Mouse (Mus musculus) midbrain, embryonic 15.5 days (tissue): ENCODE data around the gene Ehmt1. TPM values are rescaled to one million over a fixed set of nuclear protein-coding genes. Genes with fewer than 3 reads are reported as not detected.
"Not testable (repeated sequence)": the region's sequence is repeated elsewhere in the genome, so short reads cannot be mapped to it uniquely, and the experiment has no call there.

Source experiments
- ATAC-seq: fragments of 200-750 bp; cut with Nextera tagmentation; replicated peaks from 2 replicates; pipeline ENCODE4 v1.8.0; 2017; ENCODE audit warnings: moderate TSS enrichment
- H3K27ac ChIP-seq: fragments of 300-500 bp; sonication (generic); 2 replicates; pipeline ENCODE4 v1.5.1; 2015; ENCODE audit warnings: mild to moderate bottlenecking, inconsistent platforms
- H3K27me3 ChIP-seq: fragments of 300-500 bp; sonication (generic); replicated peaks from 2 replicates; pipeline ENCODE4 v1.6.1; 2015; ENCODE audit warnings: inconsistent platforms
- H3K36me3 ChIP-seq: fragments of 300-500 bp; sonication (generic); replicated peaks from 2 replicates; pipeline ENCODE4 v1.6.1; 2015; ENCODE audit warnings: inconsistent platforms
- H3K4me1 ChIP-seq: fragments of 300-500 bp; sonication (generic); 2 replicates; pipeline ENCODE4 v1.6.1; 2015; ENCODE audit warnings: inconsistent platforms
- H3K4me2 ChIP-seq: fragments of 300-500 bp; sonication (generic); 2 replicates; pipeline ENCODE4 v1.6.1; 2015; ENCODE audit warnings: inconsistent platforms, mild to moderate bottlenecking, moderate library complexity
- H3K4me3 ChIP-seq: fragments of 300-500 bp; sonication (generic); 2 replicates; pipeline ENCODE4 v1.5.1; 2015; ENCODE audit warnings: mild to moderate bottlenecking, inconsistent platforms
- H3K9ac ChIP-seq: fragments of 300-500 bp; sonication (generic); 2 replicates; pipeline ENCODE4 v1.6.1; 2015; ENCODE audit warnings: mild to moderate bottlenecking, inconsistent platforms
- H3K9me3 ChIP-seq: fragments of 300-500 bp; sonication (generic); 2 replicates; pipeline ENCODE4 v1.6.1; 2016; ENCODE audit warnings: inconsistent platforms
- WGBS: fragments of 180-500 bp; shearing (Covaris S2); methylation state at CpG from one replicate; pipeline ENCODE4 v1.1.7; 2015; ENCODE audit warnings: mixed read lengths; 5-methylcytosine and 5-hydroxymethylcytosine counted together
- polyA plus RNA-seq: library from polyadenylated mRNA; unstranded; fragments of >200 nt; fragmentation: Nextera tagmentation; extraction: Ambion mirVana; gene quantifications from 2 replicates; pipeline ENCODE4 v1.2.1, GENCODE M21; 2015

Gene Ehmt1
- 108 and 117 TPM in 2 replicates for polyA plus RNA-seq

GRCm38 (mm10) chr2:24918930-24919838, at the start of gene Ehmt1:
Ehmt1 (minus strand) TSS chr2:24919614.
- H3K4me3 ChIP-seq, result peak within 1 kb of the TSS; percentile 98
- H3K4me1 ChIP-seq, result peaks cover 21% of the 10 kb centered on the region
- no peaks in the 10 kb centered on the region for H3K27me3 ChIP-seq
- H3K9ac ChIP-seq, result peak within 1 kb of the TSS; percentile 97
- under 1% methylated on average over 102 of the region's 112 CpGs for WGBS
- no peaks in the 10 kb centered on the region for H3K36me3 ChIP-seq
- H3K9me3 ChIP-seq, result no peaks in the 10 kb centered on the region
- peak within 1 kb of the TSS; percentile 98 for H3K27ac ChIP-seq
- H3K4me2 ChIP-seq, result peak within 1 kb of the TSS; percentile 74
- ATAC-seq, result peak; percentile 97

DNA sequence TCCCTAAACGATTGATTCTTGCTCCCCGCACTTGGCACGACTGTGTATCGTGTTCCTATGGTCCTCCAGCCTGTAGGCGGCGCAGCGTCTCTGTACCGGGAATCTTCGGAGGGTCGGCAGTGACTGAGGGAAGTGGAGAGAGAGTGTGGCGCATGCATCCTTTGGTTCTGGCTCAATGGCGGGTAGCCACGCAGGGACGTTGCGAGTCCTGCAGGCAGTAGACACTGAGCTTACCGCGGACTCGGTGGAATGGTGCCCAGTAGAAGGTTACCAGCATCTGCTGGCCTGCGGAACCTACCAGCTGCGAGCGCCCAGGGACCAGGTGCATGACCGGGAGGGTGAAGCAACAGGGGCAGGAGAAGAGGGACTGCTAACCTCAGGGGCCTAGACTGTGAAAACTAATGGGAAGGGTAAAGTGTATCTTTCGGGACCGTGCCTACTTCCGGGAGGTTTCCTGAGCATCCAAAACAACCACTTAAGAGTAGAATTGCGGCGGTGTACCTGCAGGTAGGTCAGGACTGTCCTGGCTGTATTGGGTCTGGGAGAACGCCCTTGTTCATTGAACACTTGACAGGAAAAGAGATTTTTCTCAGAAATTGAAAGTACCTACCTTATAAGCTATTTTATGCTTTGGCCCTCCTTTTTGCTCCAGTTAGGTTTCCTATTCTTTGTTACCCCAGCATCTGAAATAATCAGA, 43.0 kb upstream of the Ehmt1 start, which contains the start of gene Dph7:
Gene Dph7 (plus strand): TSS at position 97 of the 697 bp plus-strand sequence.
- no peaks in the 10 kb centered on the region for H3K9me3 ChIP-seq
- H3K9ac ChIP-seq, result peak within 1 kb of the TSS; percentile 97
- H3K4me1 ChIP-seq, result peaks cover 18% of the 10 kb centered on the region
- peak within 1 kb of the TSS; percentile 96 for H3K4me3 ChIP-seq
- under 1% methylated on average over 28 of the region's 28 CpGs for WGBS
- peak; percentile 93 for ATAC-seq
- peak within 1 kb of the TSS; percentile 76 for H3K27ac ChIP-seq
- peaks cover 27% of the 10 kb centered on the region for H3K36me3 ChIP-seq
- no peaks in the 10 kb centered on the region for H3K27me3 ChIP-seq
- H3K4me2 ChIP-seq, result peak within 1 kb of the TSS; percentile 80

- ATAC-seq, result no peak
- 31% methylated on average over 3 of the region's 3 CpGs for WGBS
- Histone ChIP-seq H3K4me3 (no peak overlapping the region), H3K36me3 (peaks cover 31% of the 10 kb centered on the region), H3K27me3 (no peaks in the 10 kb centered on the region), H3K4me1 (peaks cover 18% of the 10 kb centered on the region), H3K9ac (no peak overlapping the region), H3K4me2 (no peak overlapping the region), H3K27ac (no peak overlapping the region), H3K9me3 (no peaks in the 10 kb centered on the region)
Observed at GRCm38 (mm10) chr2:24960910-24961309, 41.5 kb upstream of the Ehmt1 start.

DNA sequence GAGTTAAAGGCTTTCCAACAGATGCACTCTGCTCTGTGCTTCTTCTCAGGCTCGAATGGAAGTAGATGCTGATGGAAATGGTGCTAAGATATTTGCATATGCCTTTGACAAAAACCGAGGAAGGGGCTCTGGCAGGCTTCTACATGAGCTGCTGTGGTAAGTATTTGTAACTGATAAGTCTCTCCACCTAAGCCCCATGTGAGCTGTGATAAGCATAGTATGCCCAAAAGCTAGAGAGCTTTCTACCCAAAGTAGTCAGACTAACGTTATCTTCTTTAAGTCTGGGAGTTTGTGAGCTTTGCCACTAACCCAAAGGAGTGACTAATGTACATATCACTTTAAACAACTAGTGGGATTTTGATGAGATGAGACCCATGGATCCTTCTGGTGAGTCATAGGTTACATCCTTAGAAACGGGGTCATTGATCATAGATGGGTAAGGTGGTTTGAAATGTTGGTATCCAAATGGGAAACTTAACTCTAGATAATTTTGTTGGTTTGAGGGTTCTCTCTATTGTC, 33.2 kb upstream of the Ehmt1 start:
- no peaks in the 10 kb centered on the region for H3K27me3 ChIP-seq
- H3K4me3 ChIP-seq, result no peak overlapping the region
- 84% methylated on average over 4 of the region's 4 CpGs for WGBS
- no peak overlapping the region for H3K9ac ChIP-seq
- H3K36me3 ChIP-seq, result peaks cover 42% of the 10 kb centered on the region
- no peak overlapping the region for H3K27ac ChIP-seq
- H3K9me3 ChIP-seq, result no peaks in the 10 kb centered on the region
- peaks cover 19% of the 10 kb centered on the region for H3K4me1 ChIP-seq
- no peak overlapping the region for H3K4me2 ChIP-seq
- ATAC-seq, result no peak

- peak overlapping the region; percentile 82 for H3K9ac ChIP-seq
- peak overlapping the region; percentile 71 for H3K4me3 ChIP-seq
- under 1% methylated on average over 31 of the region's 31 CpGs for WGBS
- no peaks in the 10 kb centered on the region for H3K9me3 ChIP-seq
- H3K36me3 ChIP-seq, result peaks cover 27% of the 10 kb centered on the region
- ATAC-seq, result peak; percentile 31
- peak overlapping the region; percentile 72 for H3K27ac ChIP-seq
- no peaks in the 10 kb centered on the region for H3K27me3 ChIP-seq
- peak overlapping the region; percentile 87 for H3K4me2 ChIP-seq
- peaks cover 19% of the 10 kb centered on the region for H3K4me1 ChIP-seq
Observed at GRCm38 (mm10) chr2:24950189-24950535, 30.7 kb upstream of the Ehmt1 start.

- Histone ChIP-seq H3K27me3 (no peaks in the 10 kb centered on the region), H3K9ac (peak within 1 kb of the TSS; percentile 82), H3K9me3 (no peaks in the 10 kb centered on the region), H3K36me3 (peaks cover 22% of the 10 kb centered on the region), H3K27ac (peak within 1 kb of the TSS; percentile 77), H3K4me2 (peak within 1 kb of the TSS; percentile 87), H3K4me1 (peaks cover 19% of the 10 kb centered on the region), H3K4me3 (peak within 1 kb of the TSS; percentile 71)
- peak; percentile 98 for ATAC-seq
- under 1% methylated on average over 101 of the region's 108 CpGs for WGBS
Observed at GRCm38 (mm10) chr2:24949421-24950188, 30.2 kb upstream of the Ehmt1 start, which contains the start of gene Zmynd19. Zmynd19 (plus strand) TSS chr2:24949792.

GRCm38 (mm10) chr2:24944304-24944703, 24.9 kb upstream of the Ehmt1 start:
- H3K4me2 ChIP-seq, H3K27ac ChIP-seq, H3K27me3 ChIP-seq, H3K4me3 ChIP-seq, ATAC-seq, H3K4me1 ChIP-seq, H3K9me3 ChIP-seq, H3K9ac ChIP-seq, H3K36me3 ChIP-seq: not testable (repeated sequence)
- 47% methylated on average over 2 of the region's 2 CpGs for WGBS

- no peaks in the 10 kb centered on the region for H3K9me3 ChIP-seq
- no peaks in the 10 kb centered on the region for H3K4me1 ChIP-seq
- no peak overlapping the region for H3K27ac ChIP-seq
- H3K27me3 ChIP-seq, result no peaks in the 10 kb centered on the region
- no peak overlapping the region for H3K9ac ChIP-seq
- H3K4me3 ChIP-seq, result no peak overlapping the region
- no peak for ATAC-seq
- H3K4me2 ChIP-seq, result no peak overlapping the region
- H3K36me3 ChIP-seq, result no peaks in the 10 kb centered on the region
- WGBS, result 75% methylated on average over 4 of the region's 4 CpGs
Observed at GRCm38 (mm10) chr2:24942092-24942491, 22.7 kb upstream of the Ehmt1 start.

DNA sequence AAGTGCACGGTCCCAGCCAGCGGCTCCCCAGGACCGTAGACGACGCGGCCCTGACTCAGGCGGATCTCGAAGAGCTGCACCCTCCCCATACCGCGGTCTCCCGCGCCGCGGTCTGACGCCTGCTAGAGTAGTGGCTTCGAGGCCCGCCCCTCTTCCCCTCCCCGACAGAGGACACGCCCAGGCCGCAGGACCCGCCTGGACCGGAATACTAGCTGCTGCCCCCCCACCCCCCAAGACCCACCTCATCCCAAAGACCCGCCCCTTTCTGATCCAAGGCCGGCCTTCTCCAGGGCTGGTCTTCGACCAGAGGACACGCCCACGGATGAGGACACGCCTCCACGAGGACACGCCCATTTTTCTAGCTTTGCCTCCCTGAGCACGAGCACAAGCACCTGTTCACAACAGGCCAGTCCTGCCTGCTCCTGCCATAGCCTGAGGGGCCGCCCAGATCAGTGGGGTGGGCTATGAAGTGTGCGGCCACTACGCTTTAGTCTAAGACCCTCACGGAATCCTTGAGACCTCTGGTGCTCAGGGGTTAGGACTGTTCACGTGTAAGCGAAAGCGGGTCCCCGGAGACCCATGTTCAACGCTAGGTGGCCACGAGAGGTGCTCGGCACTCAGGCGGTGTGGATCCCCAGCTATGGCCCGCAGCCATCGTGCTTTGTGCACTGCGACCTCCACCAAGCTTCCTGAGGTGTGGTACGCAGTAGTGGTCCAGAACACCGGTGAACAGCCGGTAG, 15.8 kb upstream of the Ehmt1 start, which contains the start of gene Arrdc1:
Gene Arrdc1 (minus strand): TSS at position 196 of the 740 bp plus-strand sequence.
- Histone ChIP-seq H3K27ac (peak within 1 kb of the TSS; percentile 56), H3K4me2 (peak within 1 kb of the TSS; percentile 89), H3K9me3 (no peaks in the 10 kb centered on the region), H3K4me1 (peaks cover 21% of the 10 kb centered on the region), H3K9ac (peak within 1 kb of the TSS; percentile 59), H3K4me3 (peak within 1 kb of the TSS; percentile 55), H3K27me3 (no peaks in the 10 kb centered on the region), H3K36me3 (no peaks in the 10 kb centered on the region)
- 1% methylated on average over 49 of the region's 49 CpGs for WGBS
- ATAC-seq, result peak; percentile 93

DNA sequence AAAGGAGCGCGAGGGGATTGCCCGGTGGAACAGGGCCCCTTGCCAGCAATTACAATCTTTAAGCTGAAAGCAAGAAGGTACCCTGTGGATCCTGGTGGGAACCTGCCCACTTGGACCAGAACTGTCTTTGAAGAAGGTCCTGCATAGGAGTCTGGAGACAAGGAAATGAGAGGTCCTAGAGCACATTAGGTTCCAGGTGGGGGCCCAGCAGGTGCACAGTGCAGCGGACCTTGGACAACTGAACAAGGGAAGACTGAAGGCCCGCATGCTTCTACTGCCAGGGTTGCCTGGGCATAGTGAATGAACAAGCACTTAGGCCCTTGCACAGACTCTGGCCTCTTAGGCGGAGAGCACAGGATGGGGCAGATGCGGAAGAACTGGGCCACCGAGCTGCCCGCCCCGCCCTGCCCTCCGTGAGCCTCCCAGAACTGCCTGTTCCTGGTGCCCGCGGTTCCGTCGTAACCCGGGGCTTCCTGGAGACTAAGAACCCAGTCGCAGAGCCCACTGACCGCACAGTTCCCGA, 15.1 kb upstream of the Ehmt1 start:
- WGBS, result 5% methylated on average over 19 of the region's 19 CpGs
- peaks cover 21% of the 10 kb centered on the region for H3K4me1 ChIP-seq
- peak; percentile 63 for ATAC-seq
- H3K9ac ChIP-seq, result peak overlapping the region; percentile 59
- peak overlapping the region; percentile 53 for H3K27ac ChIP-seq
- H3K36me3 ChIP-seq, result no peaks in the 10 kb centered on the region
- H3K9me3 ChIP-seq, result no peaks in the 10 kb centered on the region
- H3K4me3 ChIP-seq, result peak overlapping the region; percentile 55
- H3K4me2 ChIP-seq, result peak overlapping the region; percentile 89
- H3K27me3 ChIP-seq, result no peaks in the 10 kb centered on the region

- H3K4me2 ChIP-seq, result no peak overlapping the region
- no peaks in the 10 kb centered on the region for H3K27me3 ChIP-seq
- 89% methylated on average over 5 of the region's 5 CpGs for WGBS
- H3K27ac ChIP-seq, result no peak overlapping the region
- H3K9me3 ChIP-seq, result no peaks in the 10 kb centered on the region
- no peaks in the 10 kb centered on the region for H3K36me3 ChIP-seq
- H3K4me3 ChIP-seq, result no peak overlapping the region
- H3K4me1 ChIP-seq, result peaks cover 15% of the 10 kb centered on the region
- no peak for ATAC-seq
- no peak overlapping the region for H3K9ac ChIP-seq
Observed at GRCm38 (mm10) chr2:24929593-24929992, 10.2 kb upstream of the Ehmt1 start.
